Mouse (Mus musculus) thymus, adult 2 months (tissue): ENCODE data around the gene Prr18.

Experiments
- CTCF ChIP-seq: fragments of 200-500 bp; IDR thresholded peaks from 2 replicates; pipeline ENCODE4 v1.5.1; 2012; ENCODE audit warnings: mild to moderate bottlenecking, control low read depth, low read length, moderate library complexity, borderline replicate concordance; ENCODE audit not compliant: control insufficient read depth, poor library complexity, insufficient read depth; ENCODE audit errors: extremely low read depth
- POLR2A ChIP-seq: fragments of 200-500 bp; IDR thresholded peaks from 2 replicates; pipeline ENCODE4 v1.6.1; 2012; ENCODE audit warnings: mild to moderate bottlenecking, low read length, control low read depth, moderate library complexity; ENCODE audit not compliant: control insufficient read depth, poor library complexity, insufficient read depth; ENCODE audit errors: extremely low read depth

DNA sequence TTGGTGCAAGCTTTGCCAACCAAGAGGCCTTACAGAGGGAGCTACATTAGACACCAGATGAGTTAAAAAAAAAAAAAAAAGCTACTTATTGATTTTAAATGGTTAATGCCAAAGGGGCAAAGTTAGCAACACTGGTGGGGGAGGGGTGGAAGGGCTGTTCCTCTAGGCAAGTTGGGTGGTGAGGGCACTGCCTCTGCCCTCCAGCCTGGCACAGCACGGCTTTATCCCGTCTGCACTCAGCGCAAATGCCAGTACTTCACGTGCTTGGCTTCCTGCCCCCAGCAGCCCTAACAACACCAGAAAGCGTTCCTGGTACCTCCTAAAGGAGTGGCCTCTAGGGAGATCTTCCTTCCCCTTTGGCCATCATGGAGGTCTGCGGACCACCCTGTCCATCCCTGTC is 6.2 kb downstream of the Prr18 start:
- TF ChIP-seq CTCF, result no peak
- TF ChIP-seq POLR2A, result no peak
